Mouse (Mus musculus): ENCODE results near the gene Ankrd23. TPM values are rescaled to one million over a fixed set of nuclear protein-coding genes. Genes with fewer than 3 reads are reported as not detected.

Ankrd23 gene
- total and polyA plus RNA-seq, 3 experiments, result 2.9 to 3.7 TPM; not detected in 1

DNA sequence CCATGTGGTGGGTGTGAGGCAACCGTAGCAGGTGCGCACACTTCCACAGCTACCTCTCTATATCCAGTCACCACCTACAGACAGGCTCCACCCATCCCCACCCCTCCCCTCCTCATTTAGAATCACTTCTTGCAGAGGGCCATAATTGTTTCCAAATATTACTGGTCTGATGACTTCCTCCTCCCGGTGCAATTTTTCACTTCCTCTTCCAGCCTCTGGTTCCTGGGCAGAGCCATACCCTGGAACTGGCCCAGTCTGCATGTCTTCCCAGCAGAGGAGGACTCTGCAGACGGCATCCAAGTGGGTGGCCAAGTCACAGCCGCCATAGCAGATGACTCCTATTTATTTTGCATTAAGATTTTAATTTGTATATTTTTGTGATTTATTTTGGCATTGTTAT lies 28.4 kb downstream of the Ankrd23 start:
- peaks cover 0 to 1% of the 10 kb centered on the region in 2 experiments; a peak in 2 of 4 replicates for H3K36me3 ChIP-seq (ENCODE audit: control insufficient read depth in 1 of 2, insufficient read depth in 2 of 2, low read length in 2 of 2)
- H3K27ac ChIP-seq (ENCODE audit: control insufficient read depth, low read depth, low read length), result no peak overlapping the region
- no peak overlapping the region for H3K4me3 ChIP-seq (ENCODE audit: control insufficient read depth in 1 of 2, insufficient read depth in 1 of 2, low read depth in 2 of 2, low read length in 2 of 2)
- no peaks in the 10 kb centered on the region for H3K27me3 ChIP-seq (ENCODE audit: control insufficient read depth in 1 of 2, insufficient read depth in 2 of 2, low read length in 2 of 2)
- TF ChIP-seq JUND (IDR thresholded peaks at IDR 0.05; ENCODE audit: low read depth, low read length), result no peak
- TF ChIP-seq UBTF (IDR thresholded peaks at IDR 0.05; ENCODE audit: borderline replicate concordance, insufficient read depth, low read depth, low read length), result no peak
- no peak for TF ChIP-seq SMC3 (IDR thresholded peaks at IDR 0.05; ENCODE audit: low read depth, low read length)
- no peak for TF ChIP-seq MAX (IDR thresholded peaks at IDR 0.05; ENCODE audit: low read length)
- TF ChIP-seq USF1 (IDR thresholded peaks at IDR 0.05; ENCODE audit: low read depth, low read length), result no peak
- no peak for TF ChIP-seq KAT2A (conservative IDR thresholded peaks at IDR 0.05; ENCODE audit: low read depth, low read length)
- TF ChIP-seq ELF1 (IDR thresholded peaks at IDR 0.05; ENCODE audit: low read depth, low read length), result no peak
- TF ChIP-seq TAL1 (IDR thresholded peaks at IDR 0.05; ENCODE audit: low read length), result no peak
- TF ChIP-seq CHD2 (IDR thresholded peaks at IDR 0.05; ENCODE audit: low read length), result no peak
- TF ChIP-seq RAD21 (IDR thresholded peaks at IDR 0.05; ENCODE audit: low read depth, low read length), result no peak
- no peak for TF ChIP-seq ZC3H11A (IDR thresholded peaks at IDR 0.05; ENCODE audit: low read depth, low read length)
- TF ChIP-seq NELFE (IDR thresholded peaks at IDR 0.05; ENCODE audit: low read depth, low read length), result no peak
- TF ChIP-seq RCOR1 (IDR thresholded peaks at IDR 0.05; ENCODE audit: low read depth, low read length), result no peak
- peaks cover 0 to 7% of the 10 kb centered on the region in 2 experiments; a peak in 3 of 4 replicates for H3K4me1 ChIP-seq (ENCODE audit: control insufficient read depth in 1 of 2, insufficient read depth in 2 of 2, low read length in 2 of 2)
- H3K9me3 ChIP-seq (replicated peaks; ENCODE audit: insufficient read depth, low read length), result no peaks in the 10 kb centered on the region
- peak; percentile 28 for DNase-seq (ENCODE audit: low read depth, low spot score)
- H3K79me2 ChIP-seq (ENCODE audit: control insufficient read depth, insufficient read depth, low read length, poor library complexity), result peaks cover 8% of the 10 kb centered on the region
- H3K9ac ChIP-seq (ENCODE audit: control insufficient read depth, low read depth, low read length, poor library complexity, severe bottlenecking), result no peak overlapping the region

DNA sequence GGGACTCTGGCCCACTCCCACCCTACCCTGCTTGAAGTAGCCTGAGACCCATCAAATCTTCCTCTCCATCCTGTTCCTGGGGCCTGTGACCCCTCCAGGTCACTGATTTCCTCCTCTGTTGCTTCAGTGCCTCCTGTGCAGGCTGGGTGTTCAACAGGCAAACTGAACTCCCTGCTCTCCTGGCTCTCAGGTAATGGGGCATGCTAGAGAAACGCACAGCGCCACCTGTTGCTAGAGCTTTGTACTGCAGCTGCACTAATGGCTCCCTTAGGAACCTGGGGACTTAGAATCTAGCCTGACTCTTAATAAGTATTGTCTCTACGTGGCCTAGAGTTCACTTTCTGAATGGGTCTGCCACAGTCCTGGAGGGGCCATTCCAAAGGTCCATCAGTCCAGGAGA lies 35.4 kb downstream of the Ankrd23 start:
- H3K4me1 ChIP-seq (ENCODE audit: control insufficient read depth in 1 of 2, insufficient read depth in 2 of 2, low read length in 2 of 2), result no peaks in the 10 kb centered on the region
- no peaks in the 10 kb centered on the region for H3K9me3 ChIP-seq (replicated peaks; ENCODE audit: insufficient read depth, low read length)
- H3K27me3 ChIP-seq (ENCODE audit: control insufficient read depth in 1 of 2, insufficient read depth in 2 of 2, low read length in 2 of 2), result no peaks in the 10 kb centered on the region
- no peaks in the 10 kb centered on the region for H3K79me2 ChIP-seq (ENCODE audit: control insufficient read depth, insufficient read depth, low read length, poor library complexity)
- peak; percentile 77 for DNase-seq (ENCODE audit: low read depth, low spot score)
- no peak for TF ChIP-seq MEF2A (IDR thresholded peaks at IDR 0.05; ENCODE audit: extremely low read depth, insufficient replicate concordance, low read depth, low read length, poor library complexity, severe bottlenecking)
- peak; percentile 91 to 99 (median 92) for TF ChIP-seq CTCF (IDR thresholded peaks at IDR 0.05 in 2 of 3, conservative IDR thresholded peaks at IDR 0.05 in 1 of 3; ENCODE audit: control insufficient read depth in 1 of 3, insufficient read depth in 1 of 3, low read depth in 2 of 3, low read length in 3 of 3, poor library complexity in 1 of 3, severe bottlenecking in 1 of 3)
- TF ChIP-seq CHD2 (IDR thresholded peaks at IDR 0.05; ENCODE audit: low read length), result no peak
- no peak for TF ChIP-seq MXI1 (IDR thresholded peaks at IDR 0.05; ENCODE audit: low read depth, low read length)
- TF ChIP-seq ZC3H11A (IDR thresholded peaks at IDR 0.05; ENCODE audit: low read depth, low read length), result peak; percentile 61
- peak; percentile 79 for TF ChIP-seq RAD21 (IDR thresholded peaks at IDR 0.05; ENCODE audit: low read depth, low read length)
- TF ChIP-seq CHD1 (IDR thresholded peaks at IDR 0.05; ENCODE audit: low read depth, low read length), result no peak
- peak; percentile 87 for TF ChIP-seq SMC3 (IDR thresholded peaks at IDR 0.05; ENCODE audit: low read depth, low read length)
- no peaks in the 10 kb centered on the region for H3K36me3 ChIP-seq (ENCODE audit: control insufficient read depth in 1 of 2, insufficient read depth in 2 of 2, low read length in 2 of 2)
- H3K4me3 ChIP-seq (ENCODE audit: control insufficient read depth in 1 of 2, insufficient read depth in 1 of 2, low read depth in 2 of 2, low read length in 2 of 2), result no peak overlapping the region
- H3K9ac ChIP-seq (ENCODE audit: control insufficient read depth, low read depth, low read length, poor library complexity, severe bottlenecking), result no peak overlapping the region
- H3K27ac ChIP-seq (ENCODE audit: control insufficient read depth, low read depth, low read length), result no peak overlapping the region

Measured in MEL (cell line).